Mouse (Mus musculus) hindbrain, embryonic 15.5 days (tissue): Measurements from ENCODE around the gene 4931406C07Rik. TPM values are rescaled to one million over a fixed set of nuclear protein-coding genes. Genes with fewer than 3 reads are reported as not detected.
"Not testable (repeated sequence)": the region's sequence is repeated elsewhere in the genome, so short reads cannot be mapped to it uniquely, and the experiment has no call there.

Source experiments
- ATAC-seq: fragments of 200-750 bp; cut with Nextera tagmentation; 2 replicates; pipeline ENCODE4 v1.8.0; 2017; ENCODE audit warnings: low read depth, moderate number of reproducible peaks, moderate TSS enrichment; ENCODE audit not compliant: low FRiP score
- H3K27ac ChIP-seq: fragments of 300-500 bp; sonication (generic); replicated peaks from 2 replicates; pipeline ENCODE4 v1.5.1; 2015; ENCODE audit warnings: mild to moderate bottlenecking, inconsistent platforms
- H3K27me3 ChIP-seq: fragments of 300-500 bp; sonication (generic); 2 replicates; pipeline ENCODE4 v1.6.1; 2015; ENCODE audit warnings: control low read depth, inconsistent platforms
- H3K36me3 ChIP-seq: fragments of 300-500 bp; sonication (generic); 2 replicates; pipeline ENCODE4 v1.6.1; 2015; ENCODE audit warnings: control low read depth, inconsistent platforms
- H3K4me1 ChIP-seq: fragments of 300-500 bp; sonication (generic); replicated peaks from 2 replicates; pipeline ENCODE4 v1.6.1; 2015; ENCODE audit warnings: control low read depth, inconsistent platforms
- H3K4me2 ChIP-seq: fragments of 300-500 bp; sonication (generic); 2 replicates; pipeline ENCODE4 v1.6.1; 2015; ENCODE audit warnings: moderate library complexity, mild to moderate bottlenecking, inconsistent platforms
- H3K4me3 ChIP-seq: fragments of 300-500 bp; sonication (generic); 2 replicates; pipeline ENCODE4 v1.5.1; 2015; ENCODE audit warnings: mild to moderate bottlenecking, inconsistent platforms
- H3K9ac ChIP-seq: fragments of 300-500 bp; sonication (generic); 2 replicates; pipeline ENCODE4 v1.6.1; 2015; ENCODE audit warnings: inconsistent platforms
- H3K9me3 ChIP-seq: fragments of 300-500 bp; sonication (generic); 2 replicates; pipeline ENCODE4 v1.6.1; 2016; ENCODE audit warnings: control low read depth, inconsistent platforms
- WGBS: fragments of 180-500 bp; shearing (Covaris S2); methylation state at CpG from one replicate; pipeline ENCODE4 v1.1.7; 2015; 5-methylcytosine and 5-hydroxymethylcytosine counted together
- polyA plus RNA-seq: library from polyadenylated mRNA; unstranded; fragments of >200 nt; fragmentation: Nextera tagmentation; extraction: Ambion mirVana; gene quantifications from 2 replicates; pipeline ENCODE4 v1.2.1, GENCODE M21; 2015

Gene 4931406C07Rik
- polyA plus RNA-seq, 1 experiment from 2014 or later = 14.5 TPM

DNA sequence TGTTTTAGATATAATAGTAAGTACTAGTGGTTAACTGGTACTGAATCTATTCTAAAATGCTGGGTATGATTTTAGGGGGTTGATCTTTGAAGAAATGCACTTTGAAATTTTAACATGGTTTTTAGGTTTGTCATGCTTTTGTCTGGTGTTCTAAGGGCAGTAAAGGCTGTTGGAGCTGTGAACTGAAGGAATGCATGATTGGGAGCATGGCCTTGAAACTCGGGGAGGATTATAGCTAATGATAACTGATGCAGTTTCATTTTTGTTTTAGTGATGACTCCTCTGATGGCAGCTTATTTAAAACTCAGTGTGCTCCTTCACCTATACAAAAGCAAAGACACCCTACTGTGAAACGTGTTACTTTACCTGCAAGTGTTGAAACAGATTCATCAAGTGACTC, 2.0 kb upstream of the 4931406C07Rik start:
- ATAC-seq = no peak
- Histone ChIP-seq H3K9ac (no peak overlapping the region), H3K4me2 (0 out of 2 replicates have a peak overlapping the region, but pooled peaks have one; percentile 87), H3K4me3 (no peak overlapping the region), H3K36me3 (peaks cover 42% of the 10 kb centered on the region), H3K4me1 (peaks cover 46% of the 10 kb centered on the region), H3K27ac (no peak overlapping the region), H3K27me3 (no peaks in the 10 kb centered on the region), H3K9me3 (no peaks in the 10 kb centered on the region)
- 66% methylated on average over 2 of the region's 2 CpGs for WGBS

DNA sequence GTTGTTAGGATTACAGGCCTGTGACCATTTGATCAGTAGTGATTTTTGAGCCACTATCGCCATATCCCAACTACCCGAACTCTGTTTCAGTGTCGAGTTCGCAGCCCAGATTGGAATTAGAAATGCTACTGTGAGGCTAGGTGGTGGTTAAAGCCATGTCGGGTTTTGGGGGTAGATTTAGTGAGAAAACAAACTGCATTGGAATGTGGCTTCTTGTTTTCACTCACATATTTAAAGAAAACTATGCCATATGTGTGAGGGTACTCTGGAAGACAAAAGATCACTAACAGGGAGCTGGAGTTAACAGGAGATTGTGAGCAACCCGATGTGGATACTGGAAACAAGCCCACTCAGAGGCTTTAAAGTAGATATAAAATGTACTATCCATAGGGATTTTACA, 1.0 kb upstream of the 4931406C07Rik start:
- no peak for ATAC-seq
- H3K36me3 ChIP-seq = peaks cover 36% of the 10 kb centered on the region
- H3K9ac ChIP-seq = peak overlapping the region; percentile 78
- 9% methylated on average over 6 of the region's 6 CpGs for WGBS
- peak overlapping the region; percentile 87 for H3K4me2 ChIP-seq
- peaks cover 46% of the 10 kb centered on the region for H3K4me1 ChIP-seq
- no peaks in the 10 kb centered on the region for H3K27me3 ChIP-seq
- no peak overlapping the region for H3K27ac ChIP-seq
- H3K9me3 ChIP-seq = no peaks in the 10 kb centered on the region
- peak overlapping the region; percentile 80 for H3K4me3 ChIP-seq

DNA sequence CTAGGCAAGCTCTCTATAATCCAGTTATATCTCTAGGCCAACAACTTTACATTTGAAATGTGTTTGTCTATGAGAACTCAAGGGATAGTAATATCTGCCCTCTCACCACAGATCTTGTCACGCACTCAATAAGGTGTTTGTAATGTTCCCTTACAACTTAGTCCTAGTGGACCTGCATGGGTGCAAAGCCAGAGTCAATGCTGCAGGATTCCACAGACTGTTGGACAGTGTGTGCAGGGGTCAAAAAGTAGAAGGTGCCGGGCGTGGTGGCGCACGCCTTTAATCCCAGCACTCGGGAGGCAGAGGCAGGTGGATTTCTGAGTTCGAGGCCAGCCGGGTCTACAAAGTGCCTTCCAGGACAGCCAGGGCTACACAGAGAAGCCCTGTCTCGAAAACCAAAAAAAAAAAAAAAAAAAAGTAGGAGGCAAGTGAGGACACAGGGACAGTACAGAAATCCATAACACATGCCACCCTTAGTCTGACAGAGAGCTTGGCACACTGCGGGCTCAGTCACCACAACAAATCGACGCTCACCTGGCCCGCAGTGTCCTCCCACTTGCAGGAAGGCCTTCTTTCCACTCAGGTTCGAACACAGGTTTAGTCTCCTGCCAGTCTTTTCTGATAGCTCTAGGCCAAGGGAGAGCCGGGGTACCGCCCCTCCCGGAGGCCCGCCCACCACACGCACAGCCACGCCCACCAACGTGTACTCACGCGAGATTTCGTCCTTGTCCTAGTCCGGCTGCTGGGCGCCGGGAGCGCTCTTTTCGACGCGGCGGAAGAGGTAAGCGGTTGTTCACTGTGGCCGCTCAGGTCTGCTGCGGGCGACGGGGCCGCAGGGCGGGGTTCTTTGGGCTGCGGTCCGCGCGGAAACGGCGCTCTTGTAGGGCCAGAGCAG, 498 bp downstream of the 4931406C07Rik start, which contains the start of gene Taf1d:
Taf1d (plus strand) TSS at position 712 of the 895 bp plus-strand sequence.
- Histone ChIP-seq H3K36me3 (peaks cover 24% of the 10 kb centered on the region), H3K9ac (peak within 1 kb of the TSS; percentile 78), H3K27me3 (no peaks in the 10 kb centered on the region), H3K4me3 (peak within 1 kb of the TSS; percentile 80), H3K4me1 (peaks cover 50% of the 10 kb centered on the region), H3K4me2 (peak within 1 kb of the TSS; percentile 87), H3K27ac (peak within 1 kb of the TSS; percentile 88), H3K9me3 (no peaks in the 10 kb centered on the region)
- ATAC-seq = peak; percentile 99
- 13% methylated on average over 45 of the region's 45 CpGs for WGBS

DNA sequence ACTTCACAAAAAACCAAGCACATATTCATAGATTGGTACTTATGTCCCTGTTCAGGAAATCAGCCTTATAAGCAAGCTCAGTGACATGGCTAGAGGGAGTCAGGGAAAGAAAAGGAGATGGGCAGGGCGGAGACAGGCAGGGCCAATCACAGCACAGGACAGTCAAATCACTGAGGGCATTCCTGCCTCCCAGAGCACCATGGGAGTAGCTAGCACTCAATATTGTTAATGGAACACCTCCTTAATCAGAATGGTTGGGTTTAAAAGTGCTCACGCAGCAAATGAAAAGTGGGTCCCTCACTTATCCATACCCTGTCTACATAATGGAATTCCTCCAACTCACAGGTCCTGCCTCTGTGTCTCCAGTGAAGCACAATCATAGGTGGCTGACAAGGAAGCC, 3.4 kb downstream of the 4931406C07Rik start:
- H3K27ac ChIP-seq = no peak overlapping the region
- H3K4me3 ChIP-seq = no peak overlapping the region
- H3K36me3 ChIP-seq = no peaks in the 10 kb centered on the region
- no peak overlapping the region for H3K4me2 ChIP-seq
- H3K27me3 ChIP-seq = no peaks in the 10 kb centered on the region
- H3K4me1 ChIP-seq = peaks cover 30% of the 10 kb centered on the region
- H3K9ac ChIP-seq = no peak overlapping the region
- ATAC-seq = no peak
- WGBS = 67% methylated on average over 2 of the region's 2 CpGs
- no peaks in the 10 kb centered on the region for H3K9me3 ChIP-seq

DNA sequence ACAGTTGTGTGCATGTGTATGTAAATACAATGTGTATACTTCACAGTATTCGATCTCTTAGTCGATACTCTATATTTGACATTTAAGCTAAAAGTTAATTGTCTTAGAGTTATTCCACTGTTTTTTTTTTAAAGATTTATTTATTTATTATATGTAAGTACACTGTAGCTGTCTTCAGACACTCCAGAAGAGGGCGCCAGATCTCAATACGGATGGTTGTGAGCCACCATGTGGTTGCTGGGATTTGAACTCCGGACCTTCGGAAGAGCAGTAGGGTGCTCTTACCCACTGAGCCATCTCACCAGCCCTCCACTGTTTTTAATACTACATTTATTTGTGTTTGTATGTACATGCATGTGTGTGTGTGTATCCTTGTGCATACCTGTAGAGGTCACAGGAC, 4.2 kb downstream of the 4931406C07Rik start:
- not testable (repeated sequence) for H3K36me3 ChIP-seq, H3K9me3 ChIP-seq, H3K27ac ChIP-seq, H3K9ac ChIP-seq, ATAC-seq, H3K4me2 ChIP-seq, H3K4me3 ChIP-seq, H3K27me3 ChIP-seq
- H3K4me1 ChIP-seq = peaks cover 21% of the 10 kb centered on the region
- 82% methylated on average over 6 of the region's 6 CpGs for WGBS

DNA sequence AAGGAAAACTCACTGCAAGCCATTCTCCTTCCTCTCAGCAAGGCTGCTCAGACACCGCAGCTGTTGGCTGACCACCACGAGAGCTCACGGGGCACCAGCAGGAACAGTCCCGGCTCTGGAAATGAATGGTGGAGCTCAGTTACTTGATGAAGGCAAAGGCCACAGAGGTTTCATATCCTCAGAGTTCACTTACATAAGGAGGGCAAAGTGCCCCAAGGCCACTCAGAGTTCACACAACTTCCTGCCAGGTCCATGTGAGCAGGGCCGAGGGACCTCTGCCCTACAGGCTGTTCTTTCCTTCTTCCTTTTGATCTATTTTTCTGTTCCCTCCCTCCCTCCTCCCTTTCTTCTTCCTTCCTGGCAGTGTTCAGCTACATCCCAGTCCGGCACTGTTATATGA, 4.8 kb downstream of the 4931406C07Rik start:
- ATAC-seq = no peak
- Histone ChIP-seq H3K9ac (no peak overlapping the region), H3K9me3 (no peaks in the 10 kb centered on the region), H3K4me1 (peaks cover 16% of the 10 kb centered on the region; the same call in 1 of the 2 replicates), H3K4me3 (no peak overlapping the region), H3K27ac (0 out of 2 replicates have a peak overlapping the region, but pooled peaks have one; percentile 42), H3K4me2 (no peak overlapping the region), H3K36me3 (peaks cover 5% of the 10 kb centered on the region; the same call in 1 of the 2 replicates), H3K27me3 (no peaks in the 10 kb centered on the region)
- 65% methylated on average over 6 of the region's 6 CpGs for WGBS

DNA sequence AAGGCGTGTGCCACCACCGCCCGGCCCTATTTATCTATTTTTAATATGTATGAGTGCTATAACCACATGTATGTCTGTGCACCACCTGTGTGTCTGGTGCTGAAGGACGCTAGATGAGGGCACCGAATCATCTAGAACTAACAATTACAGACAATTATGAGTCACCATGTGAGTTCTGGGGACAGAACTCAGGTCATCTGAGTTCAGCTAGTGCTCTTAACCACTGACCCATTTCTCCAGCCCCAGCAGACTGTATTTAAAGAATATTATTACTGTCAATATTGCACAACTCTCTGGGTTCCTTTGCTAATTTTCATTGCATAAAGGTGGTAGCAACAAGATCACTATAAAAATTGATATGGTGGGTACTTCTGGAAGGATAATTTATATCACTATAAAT, 6.2 kb downstream of the 4931406C07Rik start:
- WGBS = 91% methylated on average over 5 of the region's 5 CpGs
- Histone ChIP-seq H3K27me3 (no peaks in the 10 kb centered on the region), H3K4me1 (peaks cover 8% of the 10 kb centered on the region; the same call in 1 of the 2 replicates), H3K4me2 (no peak overlapping the region), H3K36me3 (peaks cover 12% of the 10 kb centered on the region), H3K4me3 (no peak overlapping the region), H3K9me3 (no peaks in the 10 kb centered on the region), H3K27ac (no peak overlapping the region), H3K9ac (no peak overlapping the region)
- no peak for ATAC-seq

DNA sequence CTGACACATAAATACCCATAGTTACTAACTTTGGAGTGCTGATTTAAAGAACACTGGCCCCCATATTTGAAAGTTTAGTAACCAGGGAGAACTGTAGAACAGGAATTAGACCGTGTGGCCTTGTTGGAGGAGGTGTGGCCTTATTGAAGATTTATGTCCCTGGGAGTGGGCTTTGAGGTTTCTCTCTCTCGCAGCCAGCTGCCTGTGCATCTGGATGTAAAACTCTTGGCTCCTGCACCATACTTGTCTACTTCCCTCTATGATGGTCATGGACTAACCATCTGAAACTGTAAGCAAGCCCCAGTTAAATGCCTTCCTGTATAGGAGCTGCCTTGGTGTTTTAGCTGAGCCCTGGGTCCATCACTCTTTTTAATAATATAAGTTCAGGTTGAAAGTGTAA, 7.8 kb downstream of the 4931406C07Rik start:
- 68% methylated on average over 2 of the region's 2 CpGs for WGBS
- ATAC-seq = no peak
- no peak overlapping the region for H3K4me2 ChIP-seq

DNA sequence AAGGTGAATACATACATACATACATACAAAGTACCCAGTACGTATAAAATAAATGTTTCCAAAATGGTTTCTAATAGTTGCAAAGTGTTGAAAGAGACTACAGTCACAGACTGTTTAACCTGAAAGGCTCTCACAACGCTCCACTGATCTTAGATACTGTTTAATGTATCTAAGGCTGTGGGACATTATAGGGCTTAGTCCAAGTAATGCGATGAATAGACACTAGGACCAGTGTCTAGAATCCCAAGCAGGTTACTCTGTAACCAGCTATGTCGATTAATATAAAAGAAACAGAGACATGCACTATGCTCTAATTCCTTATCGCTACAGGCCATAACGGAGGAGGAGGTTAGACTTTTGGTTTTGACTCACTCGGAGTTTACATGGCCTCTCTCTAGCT, 9.1 kb downstream of the 4931406C07Rik start:
- H3K4me2 ChIP-seq = no peak overlapping the region
- H3K27me3 ChIP-seq = no peaks in the 10 kb centered on the region
- no peak overlapping the region for H3K4me3 ChIP-seq
- no peak for ATAC-seq
- H3K4me1 ChIP-seq = peaks cover 4% of the 10 kb centered on the region; the same call in 1 of the 2 replicates
- H3K36me3 ChIP-seq = peaks cover 12% of the 10 kb centered on the region
- 87% methylated on average over 7 of the region's 7 CpGs for WGBS
- no peak overlapping the region for H3K27ac ChIP-seq
- H3K9ac ChIP-seq = no peak overlapping the region
- H3K9me3 ChIP-seq = no peaks in the 10 kb centered on the region

More for the DNA sequence above, 7.8 kb downstream of the 4931406C07Rik start:
- Histone ChIP-seq H3K27me3 (no peaks in the 10 kb centered on the region), H3K27ac (no peak overlapping the region), H3K36me3 (peaks cover 12% of the 10 kb centered on the region), H3K9me3 (no peaks in the 10 kb centered on the region), H3K9ac (no peak overlapping the region), H3K4me1 (peaks cover 4% of the 10 kb centered on the region; the same call in 1 of the 2 replicates), H3K4me3 (no peak overlapping the region)

DNA sequence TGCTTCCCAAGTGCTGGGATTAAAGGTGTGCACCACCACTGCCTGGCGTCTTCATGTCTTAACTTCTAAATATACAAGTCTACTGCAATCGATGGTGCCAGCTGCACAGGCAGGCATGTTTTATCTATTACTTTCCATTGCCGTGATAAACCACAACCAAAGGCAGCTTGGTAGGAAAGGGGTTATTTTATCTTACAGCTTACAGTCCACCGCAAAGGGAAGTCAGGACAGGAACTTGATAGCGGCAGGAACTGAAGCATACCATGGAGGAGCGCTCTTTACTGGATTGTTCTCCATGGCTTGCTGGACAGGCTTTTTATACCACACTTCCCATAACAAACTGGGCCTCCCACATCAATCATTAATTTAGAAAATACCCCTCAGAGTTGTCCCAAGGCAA, 17.0 kb downstream of the 4931406C07Rik start:
- H3K9me3 ChIP-seq = no peaks in the 10 kb centered on the region
- H3K27ac ChIP-seq = no peak overlapping the region
- WGBS = 90% methylated on average over 6 of the region's 6 CpGs
- no peak overlapping the region for H3K9ac ChIP-seq
- no peak overlapping the region for H3K4me2 ChIP-seq
- ATAC-seq = no peak
- no peaks in the 10 kb centered on the region for H3K4me1 ChIP-seq
- H3K36me3 ChIP-seq = peaks cover 18% of the 10 kb centered on the region
- no peak overlapping the region for H3K4me3 ChIP-seq
- H3K27me3 ChIP-seq = no peaks in the 10 kb centered on the region

DNA sequence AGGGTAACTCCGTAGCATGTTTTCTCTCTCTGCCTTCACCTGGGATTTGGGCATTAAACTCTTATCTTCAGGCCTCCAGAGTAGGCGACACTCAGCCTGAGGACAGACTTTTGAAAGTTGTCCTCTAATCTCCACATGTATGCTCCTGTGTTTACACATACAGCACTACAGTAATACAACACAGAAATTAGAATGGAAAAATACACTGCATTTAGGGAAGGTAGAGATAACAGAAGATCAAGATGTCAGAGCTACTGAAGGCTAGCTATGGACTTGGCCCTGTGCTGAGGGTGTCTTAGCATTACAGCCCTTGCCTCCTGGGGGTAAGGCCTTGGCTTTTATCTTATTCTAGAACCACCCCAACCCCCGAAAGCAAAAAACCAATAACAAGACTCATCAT, 17.8 kb downstream of the 4931406C07Rik start:
- Histone ChIP-seq H3K27me3 (no peaks in the 10 kb centered on the region), H3K4me2 (no peak overlapping the region), H3K36me3 (peaks cover 18% of the 10 kb centered on the region), H3K4me3 (no peak overlapping the region), H3K27ac (no peak overlapping the region), H3K9me3 (no peaks in the 10 kb centered on the region), H3K9ac (no peak overlapping the region), H3K4me1 (no peaks in the 10 kb centered on the region)
- no peak for ATAC-seq
- 90% methylated on average over 3 of the region's 3 CpGs for WGBS

DNA sequence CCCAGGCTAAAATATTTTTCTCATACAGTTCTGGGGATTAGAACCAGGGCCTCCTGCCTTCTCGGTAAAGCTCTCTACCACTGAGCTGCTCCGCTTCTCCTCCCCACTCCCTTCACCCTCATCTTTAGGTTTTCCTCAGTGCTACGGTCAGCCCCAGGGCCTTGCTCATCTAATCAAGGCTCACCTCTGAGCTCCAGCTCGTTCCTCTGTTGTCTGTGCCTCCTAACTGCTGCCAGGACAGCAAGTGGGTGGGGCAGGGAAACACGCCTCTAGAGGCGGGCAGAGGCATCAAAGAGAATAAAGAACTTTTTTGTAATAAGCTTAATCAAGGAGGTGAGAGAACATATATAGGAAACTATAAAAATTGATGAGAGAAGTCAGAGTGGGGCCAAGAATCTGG, 18.4 kb downstream of the 4931406C07Rik start:
- no peaks in the 10 kb centered on the region for H3K27me3 ChIP-seq
- 65% methylated on average over 6 of the region's 6 CpGs for WGBS

More for the DNA sequence above, 18.4 kb downstream of the 4931406C07Rik start:
- Histone ChIP-seq H3K4me1 (no peaks in the 10 kb centered on the region), H3K27ac (no peak overlapping the region), H3K9ac (no peak overlapping the region), H3K4me2 (no peak overlapping the region), H3K36me3 (peaks cover 18% of the 10 kb centered on the region), H3K9me3 (no peaks in the 10 kb centered on the region), H3K4me3 (no peak overlapping the region)
- no peak for ATAC-seq
